Mouse (Mus musculus): ENCODE results near the gene Iqce.

Gene Iqce

GRCm38 (mm10) chr5:140637058-140637410 lies 65.1 kb downstream of the Iqce start:
- DNase-seq = no peak

DNA sequence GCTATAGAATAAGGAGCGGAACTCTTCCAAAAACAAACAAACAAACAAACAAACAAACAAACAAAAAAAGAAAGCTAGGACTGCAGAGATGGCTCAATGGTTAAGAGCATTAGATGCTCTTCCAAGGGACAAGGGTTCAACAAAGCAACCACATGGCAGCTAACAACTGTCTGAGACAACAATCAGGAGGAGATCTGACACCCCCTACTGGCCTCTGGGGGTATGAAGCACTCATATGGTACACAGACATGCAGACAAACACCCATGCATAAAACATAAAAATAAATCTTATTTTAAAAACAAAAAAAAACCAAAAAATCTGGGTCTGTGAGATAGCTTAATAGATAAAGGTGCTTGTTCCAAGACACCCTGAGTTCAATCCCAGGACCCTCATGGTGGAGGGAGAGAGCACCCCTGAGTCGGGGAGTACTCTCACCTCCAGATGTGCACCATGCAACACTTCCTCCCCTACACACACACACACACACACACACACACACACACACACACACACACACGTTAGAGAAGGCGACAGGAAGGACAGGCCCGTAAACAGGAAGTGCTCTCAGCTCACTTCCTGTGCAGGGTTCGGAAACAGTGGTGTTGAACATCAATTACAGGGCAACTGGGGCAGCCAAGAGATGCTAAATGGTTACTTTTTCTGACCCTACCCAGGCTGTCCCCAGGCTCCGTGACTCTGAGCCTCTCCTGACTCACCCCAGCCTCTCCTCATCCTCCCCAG lies 65.7 kb downstream of the Iqce start:
- DNase-seq = no peak

DNA sequence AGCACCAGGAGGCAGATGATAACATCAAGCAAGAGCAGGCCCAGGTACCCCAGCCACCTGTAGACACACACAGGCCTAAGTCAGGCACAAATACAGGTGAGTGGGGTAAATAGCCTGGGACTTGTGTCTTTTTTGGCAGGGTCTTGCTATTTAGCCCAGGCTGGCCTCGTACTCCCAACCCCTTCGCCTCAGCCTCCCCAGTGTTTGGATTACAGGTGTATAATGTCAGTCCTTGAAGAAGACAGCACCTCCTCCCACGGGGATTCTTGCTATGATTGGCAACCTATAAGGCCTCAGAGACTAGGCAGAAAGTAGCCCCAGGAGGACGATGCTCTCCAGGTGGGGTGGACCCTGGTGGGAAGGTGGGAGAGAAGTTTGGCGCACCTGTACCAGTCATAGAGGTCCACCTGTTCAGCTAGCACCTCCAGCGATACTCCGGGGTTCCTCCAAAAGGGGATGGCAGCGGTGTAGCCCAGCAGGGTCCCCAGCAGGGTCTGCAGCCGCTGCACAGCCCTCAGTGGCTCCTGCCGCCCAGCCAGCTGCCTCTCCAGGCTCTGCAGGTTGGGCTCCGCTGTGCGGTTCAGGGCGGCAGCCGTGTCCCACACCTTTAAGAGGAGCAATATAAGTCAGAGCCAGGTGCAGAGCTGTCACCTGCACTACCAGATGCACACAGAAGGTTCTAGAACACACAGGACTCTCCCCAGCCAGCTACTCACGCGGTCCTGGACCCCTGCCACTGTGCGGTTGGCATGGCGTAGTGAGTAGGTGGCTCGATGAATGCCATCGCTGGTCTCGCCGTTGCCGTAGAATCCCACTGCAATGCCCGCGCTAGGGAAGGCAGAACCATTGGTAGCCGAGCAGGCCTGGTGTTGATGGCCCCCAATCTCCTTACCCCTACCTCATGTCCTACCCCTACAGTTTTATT lies 67.1 kb downstream of the Iqce start:
- DNase-seq = no peak

DNA sequence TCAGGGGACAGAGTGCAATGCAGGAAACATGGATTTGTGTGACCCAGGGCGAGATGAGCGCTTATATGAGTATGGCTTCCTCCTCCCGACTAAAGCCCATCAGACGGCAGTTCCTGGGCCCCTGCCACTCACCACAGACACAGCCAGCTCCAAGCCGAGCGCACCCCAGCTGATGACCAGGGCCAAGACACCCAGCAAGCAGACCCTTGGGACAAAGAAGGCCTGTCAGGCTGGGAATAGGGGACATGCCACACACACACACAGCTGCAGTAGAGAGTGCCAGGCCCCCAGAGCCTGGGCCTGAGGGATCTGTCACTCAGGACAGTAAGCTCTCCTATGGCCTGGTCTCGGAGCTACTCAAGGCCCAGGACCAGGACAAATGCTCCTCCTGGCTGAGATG lies 68.7 kb downstream of the Iqce start:
- DNase-seq = no peak

DNA sequence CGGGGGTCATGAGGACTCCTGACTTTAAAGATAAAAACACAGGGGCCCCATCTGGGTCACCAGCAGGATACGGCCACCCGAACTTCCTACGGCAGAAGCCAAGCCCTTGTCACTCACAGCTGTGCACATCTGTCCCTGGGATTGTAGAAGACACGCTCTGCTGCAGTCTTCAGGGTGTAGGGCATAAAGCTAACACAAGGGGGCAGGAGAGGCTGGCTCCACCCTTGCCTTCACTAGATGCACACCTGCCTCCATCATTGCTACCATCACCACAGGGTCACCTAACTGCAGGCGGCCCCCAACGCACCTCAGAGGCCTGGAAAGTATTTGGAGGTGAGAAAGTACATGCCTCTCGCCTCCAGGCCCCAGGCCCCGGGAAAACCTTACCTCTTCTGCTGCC lies 73.2 kb downstream of the Iqce start:
- DNase-seq = no peak

- DNase-seq = no peak
Observed at GRCm38 (mm10) chr5:140627580-140627979, 74.6 kb downstream of the Iqce start.

- no peak for DNase-seq
Observed at GRCm38 (mm10) chr5:140624961-140625360, 77.2 kb downstream of the Iqce start.

DNA sequence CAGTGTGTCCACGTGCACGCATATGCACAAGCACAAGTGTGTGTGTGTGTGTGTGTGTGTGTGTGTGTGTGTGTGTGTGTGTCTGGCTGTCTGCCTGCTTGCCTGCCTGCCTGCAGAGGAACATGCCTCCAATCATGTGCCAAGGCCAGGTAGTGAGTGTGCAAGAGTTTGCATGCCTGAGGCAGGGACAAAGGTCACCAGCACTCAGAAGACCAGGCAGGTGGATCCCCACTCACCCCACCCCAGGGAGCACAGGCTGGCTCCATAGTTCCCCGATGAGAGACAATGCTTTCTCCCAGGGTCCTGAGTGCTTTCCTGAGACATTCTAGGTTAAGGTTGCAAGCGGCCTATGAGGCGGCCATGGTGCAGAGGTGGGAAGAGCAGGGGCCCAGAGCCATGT lies 77.9 kb downstream of the Iqce start:
- no peak for DNase-seq

- no peak for DNase-seq
Observed at GRCm38 (mm10) chr5:140623791-140624190, 78.4 kb downstream of the Iqce start.

- no peak for DNase-seq
Observed at GRCm38 (mm10) chr5:140622978-140623670, 79.1 kb downstream of the Iqce start.

- DNase-seq = no peak
Observed at GRCm38 (mm10) chr5:140621517-140621916, 80.7 kb downstream of the Iqce start.

- DNase-seq = no peak
Observed at GRCm38 (mm10) chr5:140621092-140621491, 81.1 kb downstream of the Iqce start.

GRCm38 (mm10) chr5:140619895-140620736 lies 82.1 kb downstream of the Iqce start:
- no peak for DNase-seq

DNA sequence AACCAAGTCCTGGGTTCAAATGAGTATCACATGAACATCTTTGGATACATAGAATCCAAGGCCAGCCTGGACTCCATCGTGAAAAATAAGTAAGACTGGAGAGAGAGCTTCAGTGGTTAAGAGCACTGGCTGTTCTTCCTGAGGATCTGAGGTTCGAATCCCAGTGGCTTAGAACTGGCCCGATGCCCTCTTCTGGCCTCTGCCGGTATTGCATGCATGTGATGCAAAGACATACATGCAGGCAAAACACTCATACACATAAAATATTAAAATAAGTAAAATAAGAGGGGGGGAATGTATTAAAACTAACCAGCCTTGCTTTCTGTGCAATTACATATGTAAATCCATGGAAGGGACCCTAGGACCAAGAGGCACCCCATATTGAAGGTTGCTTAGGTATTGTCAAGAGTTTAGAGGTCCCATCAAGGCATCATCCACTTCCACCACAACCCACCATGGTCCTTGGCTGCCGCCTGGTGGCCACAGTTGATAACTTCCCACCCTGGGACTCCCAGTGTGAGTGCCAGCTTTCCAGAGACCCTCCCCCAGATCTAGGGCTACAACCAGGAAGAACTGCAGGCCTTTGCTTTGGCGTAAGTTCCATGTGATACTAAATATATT lies 82.9 kb downstream of the Iqce start:
- peak; percentile 86 for DNase-seq

GRCm38 (mm10) chr5:140617714-140618113 lies 84.5 kb downstream of the Iqce start:
- peak; percentile 54 for DNase-seq

- DNase-seq = no peak
Observed at GRCm38 (mm10) chr5:140616691-140617090, 85.5 kb downstream of the Iqce start.

DNA sequence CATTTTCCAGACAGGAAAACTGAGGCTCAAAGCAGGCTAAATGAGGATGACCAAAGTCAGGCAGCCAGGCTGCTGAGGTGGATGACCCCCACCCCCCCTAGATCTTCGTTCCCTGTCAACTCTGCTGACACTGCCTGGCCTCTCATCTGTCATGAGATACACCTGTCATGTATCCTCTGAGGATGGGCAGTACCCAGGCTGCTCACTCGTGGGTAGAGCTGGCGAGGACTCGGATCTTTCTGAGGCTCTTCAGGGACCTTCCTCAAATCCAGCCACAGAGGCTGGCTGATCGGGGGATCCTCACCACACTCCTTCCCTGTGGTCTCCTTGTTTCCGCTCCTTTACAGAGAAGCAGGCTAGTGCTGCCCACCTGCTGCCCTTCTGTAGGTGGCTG lies 86.1 kb downstream of the Iqce start:
- no peak for DNase-seq

GRCm38 (mm10) chr5:140615321-140616109 lies 86.7 kb downstream of the Iqce start:
- no peak for DNase-seq

DNA sequence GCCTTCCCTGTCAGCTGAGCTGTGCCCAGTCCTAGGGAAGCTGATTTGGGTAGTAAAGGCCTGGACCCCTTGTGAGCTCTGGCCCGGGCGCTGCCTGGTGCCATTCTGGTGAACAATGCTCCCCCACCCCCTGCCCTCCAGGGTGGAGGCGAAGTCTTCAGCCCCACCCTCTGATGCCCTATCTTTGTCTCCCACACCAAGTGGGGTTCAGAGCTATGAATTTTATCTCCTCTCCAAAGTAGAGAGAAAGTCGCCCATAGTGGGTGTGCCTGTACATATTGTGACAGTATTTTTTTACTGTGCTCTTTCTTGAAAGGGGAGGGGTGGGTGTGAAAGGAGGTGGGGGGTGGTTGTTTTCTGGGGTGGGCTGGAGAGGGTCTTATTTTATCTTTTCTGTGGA lies 87.3 kb downstream of the Iqce start:
- DNase-seq = peak; percentile 79

DNA sequence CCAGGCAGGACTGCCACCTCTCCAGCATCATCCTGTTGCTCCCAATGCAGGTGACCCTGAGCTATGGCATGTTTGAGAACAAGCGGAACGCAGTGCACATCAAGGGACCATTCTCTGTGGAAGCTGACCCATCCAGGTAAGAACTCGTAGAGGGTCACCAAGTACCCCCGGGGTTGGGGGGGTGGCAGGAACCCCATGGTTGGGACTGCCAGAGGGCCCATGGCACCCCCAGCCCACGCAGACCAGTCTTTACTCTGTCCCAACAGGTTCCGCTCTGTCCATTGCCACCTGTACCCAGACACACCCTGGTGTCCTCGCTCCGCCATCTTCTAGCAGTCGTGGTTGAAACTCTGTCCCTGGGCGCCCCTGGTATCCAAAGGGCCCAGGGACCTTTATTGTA lies 88.0 kb downstream of the Iqce start:
- no peak for DNase-seq

DNA sequence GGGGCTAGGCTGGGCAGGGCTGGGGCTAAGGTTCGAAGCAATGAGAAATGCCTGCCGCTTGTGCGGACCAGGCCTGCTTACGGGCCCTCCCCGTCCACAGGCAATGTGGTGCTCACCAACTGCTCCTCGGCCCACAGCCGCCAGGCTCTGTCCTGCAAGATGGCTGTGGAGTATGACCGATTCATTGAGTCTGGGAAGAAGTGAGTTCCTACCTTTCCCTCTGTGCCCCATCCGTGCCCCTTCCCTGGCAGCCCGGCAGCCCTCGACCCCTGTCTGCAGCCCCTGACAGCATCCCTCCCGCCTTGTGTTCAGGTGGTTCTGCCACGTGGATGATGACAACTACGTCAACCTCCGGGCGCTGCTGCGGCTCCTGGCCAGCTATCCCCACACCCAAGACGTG lies 90.0 kb downstream of the Iqce start:
- DNase-seq = no peak

Measured in liver (tissue).